In the genomic region with DNA sequence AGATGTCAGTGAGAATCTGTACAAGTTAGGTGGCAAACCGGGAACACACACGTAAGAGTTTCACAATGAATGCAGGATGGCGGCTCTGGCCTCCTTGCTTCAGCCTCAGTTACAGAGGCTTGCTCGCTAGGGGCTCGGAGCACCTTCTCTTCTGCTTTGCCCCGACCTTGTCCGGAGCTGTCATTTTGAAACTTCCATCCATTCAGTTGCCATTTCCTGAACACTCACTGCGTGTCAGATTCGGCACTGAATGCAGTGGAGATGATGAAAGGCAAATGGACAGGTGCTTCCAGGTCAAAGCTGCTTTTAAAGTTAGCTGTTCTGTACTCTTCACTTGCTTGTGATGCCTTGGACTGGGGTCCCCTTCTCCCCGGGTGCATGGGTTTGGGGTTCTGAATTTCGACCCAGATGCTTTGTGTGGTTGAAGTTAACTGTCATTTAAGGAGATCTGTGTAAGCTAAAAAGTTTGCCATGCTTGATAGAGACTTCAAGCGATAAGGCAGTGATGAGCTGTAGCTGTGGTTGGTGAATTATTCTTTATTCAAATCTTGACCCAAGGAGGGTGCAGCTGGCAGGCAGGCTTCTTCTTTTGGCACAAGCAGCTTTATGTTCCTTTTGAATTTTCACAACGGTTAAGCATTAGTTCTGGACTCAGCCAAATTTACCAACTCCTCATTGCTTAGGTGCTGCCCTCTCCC, we compare ENCODE assay signal across 18 mouse cellular contexts. TPM values are rescaled to one million over a fixed set of nuclear protein-coding genes. Genes with fewer than 3 reads are reported as not detected.
DNase-seq lines count a peak whose midpoint lies in the region; ATAC-seq and TF ChIP-seq lines count a peak whose summit lies in the region.
"Had no signal": no experiment of that assay in that cellular context is flagged by ENCODE, and none has a peak within 500 bp of the region (broad histone marks: within the 10 kb centered on the region; RNA-seq: fewer than 3 reads in every experiment).

No protein-coding gene starts in this region.

- H3K27ac ChIP-seq in heart, embryonic 13.5 days (replicated peaks), result peak overlapping the region; percentile 82
- H3K27ac ChIP-seq in bone marrow, adult 2 months (ENCODE audit: control insufficient read depth, insufficient read depth, low read depth, low read length, poor library complexity), result peak overlapping the region; percentile 63
- peak overlapping the region; percentile 79 for H3K27ac ChIP-seq in heart, postnatal 0 days (ENCODE audit: low read depth)
- H3K27ac ChIP-seq in small intestine, adult 2 months (ENCODE audit: insufficient read depth, low read depth, low read length), result peak overlapping the region; percentile 2; the same call in 1 of the 2 replicates
- H3K27ac ChIP-seq: embryonic facial prominence, embryonic 13.5 days; hindbrain, embryonic 14.5 days; midbrain, embryonic 15.5 days had no signal

- intact Hi-C loops in heart, postnatal 25 days (cut with DNase I), result loop anchor here (5.0 kb wide), 1 partner anchor 40 kb away; a partner anchor contains a TSS
- intact Hi-C loops in left cerebral cortex, postnatal 10 days (cut with DNase I), result no loop called here

- WGBS in heart, embryonic 13.5 days, result 69% methylated on average over 13 of the region's 13 CpGs
- WGBS in bone marrow, adult 2 months, result 25% methylated on average over 13 of the region's 13 CpGs
- 57% methylated on average over 13 of the region's 13 CpGs for WGBS in heart, postnatal 0 days
- whole genome bisulfite sequencing in small intestine, adult 2 months, result 75% methylated on average over 13 of the region's 13 CpGs

- TF ChIP-seq EP300 in heart, postnatal 0 days (IDR thresholded peaks at IDR 0.05; ENCODE audit: low read depth), result no peak

- peak overlapping the region; percentile 47 for H3K4me2 ChIP-seq in heart, embryonic 13.5 days
- peak overlapping the region; percentile 10; the same call in 1 of the 2 replicates for H3K4me2 ChIP-seq in heart, postnatal 0 days (ENCODE audit: low read depth, low read length)
- H3K4me2 ChIP-seq: embryonic facial prominence, embryonic 13.5 days; hindbrain, embryonic 14.5 days; midbrain, embryonic 15.5 days had no signal

- H3K9me3 ChIP-seq in heart, embryonic 13.5 days, result no peaks in the 10 kb centered on the region
- no peaks in the 10 kb centered on the region for H3K9me3 ChIP-seq in heart, postnatal 0 days (replicated peaks; ENCODE audit: control insufficient read depth, low read length)
- H3K9me3 ChIP-seq: embryonic facial prominence, embryonic 13.5 days; midbrain, embryonic 15.5 days had no signal

- DNase-seq in heart, postnatal 25 days (ENCODE audit: low spot score), result no peak
- no peak for DNase-seq in heart, postnatal 0 days (ENCODE audit: low spot score)
- no peak for DNase-seq in right cerebral cortex, postnatal 25 days
- DNase-seq in left cerebral cortex, postnatal 10 days (ENCODE audit: extremely low spot score in 1 of 2, low spot score in 2 of 2), result no peak
- DNase-seq: adrenal gland, postnatal 10 days; cerebellum, adult 8-10 months; kidney, adult 18-20 months; kidney, postnatal 14 days; layer of hippocampus, adult 9-11 months; lung, adult 2 months; right cerebral cortex, adult 18-20 months had no signal

- ATAC-seq in heart, embryonic 13.5 days (ENCODE audit: extremely low read depth, insufficient number of reproducible peaks, low FRiP score, low TSS enrichment), result no peak
- no peak for ATAC-seq in heart, postnatal 0 days (ENCODE audit: insufficient read depth, low read depth)
- ATAC-seq: forebrain, embryonic 16.5 days; midbrain, embryonic 15.5 days had no signal

- TF ChIP-seq CTCF in bone marrow, adult 2 months (IDR thresholded peaks at IDR 0.05; ENCODE audit: control insufficient read depth, insufficient read depth, low read length), result no peak
- TF ChIP-seq CTCF in heart, postnatal 0 days (IDR thresholded peaks at IDR 0.05; ENCODE audit: low read depth), result no peak
- no peak for TF ChIP-seq CTCF in small intestine, adult 2 months (IDR thresholded peaks at IDR 0.05; ENCODE audit: extremely low read depth, insufficient read length, insufficient replicate concordance, low read depth, low read length)

- no peak for TF ChIP-seq POLR2A in bone marrow, adult 2 months (IDR thresholded peaks at IDR 0.05; ENCODE audit: borderline replicate concordance, control insufficient read depth, low read depth, low read length)
- TF ChIP-seq POLR2A in small intestine, adult 2 months (IDR thresholded peaks at IDR 0.05; ENCODE audit: low read depth, low read length), result no peak

- peak overlapping the region; percentile 55 for H3K9ac ChIP-seq in heart, embryonic 13.5 days
- H3K9ac ChIP-seq in heart, postnatal 0 days (replicated peaks; ENCODE audit: low read depth, low read length), result no peak overlapping the region
- H3K9ac ChIP-seq: embryonic facial prominence, embryonic 13.5 days; hindbrain, embryonic 14.5 days; midbrain, embryonic 15.5 days had no signal

- 0 out of 2 replicates have a peak overlapping the region, but pooled peaks have one; percentile 9 for H3K4me3 ChIP-seq in heart, embryonic 13.5 days
- H3K4me3 ChIP-seq in bone marrow, adult 2 months (replicated peaks; ENCODE audit: control insufficient read depth, low read depth, low read length), result peak overlapping the region; percentile 21
- no peak overlapping the region for H3K4me3 ChIP-seq in heart, postnatal 0 days (ENCODE audit: low read depth, low read length)
- no peak overlapping the region for H3K4me3 ChIP-seq in small intestine, adult 2 months (ENCODE audit: low read depth, low read length)
- H3K4me3 ChIP-seq: embryonic facial prominence, embryonic 13.5 days; midbrain, embryonic 15.5 days had no signal

- H3K36me3 ChIP-seq in heart, embryonic 13.5 days, result no peaks in the 10 kb centered on the region
- no peaks in the 10 kb centered on the region for H3K36me3 ChIP-seq in heart, postnatal 0 days (replicated peaks; ENCODE audit: control insufficient read depth, insufficient read depth, low read length)
- H3K36me3 ChIP-seq in small intestine, adult 2 months (ENCODE audit: control insufficient read depth, insufficient read depth, low read length), result no peaks in the 10 kb centered on the region
- H3K36me3 ChIP-seq: embryonic facial prominence, embryonic 13.5 days; midbrain, embryonic 15.5 days had no signal

- peaks cover 77% of the 10 kb centered on the region for H3K4me1 ChIP-seq in heart, embryonic 13.5 days
- peaks cover 8% of the 10 kb centered on the region for H3K4me1 ChIP-seq in bone marrow, adult 2 months (ENCODE audit: control insufficient read depth, insufficient read depth, low read length)
- peaks cover 66% of the 10 kb centered on the region for H3K4me1 ChIP-seq in heart, postnatal 0 days (ENCODE audit: control insufficient read depth, insufficient read depth)
- peaks cover 2% of the 10 kb centered on the region; the same call in 1 of the 2 replicates for H3K4me1 ChIP-seq in small intestine, adult 2 months (ENCODE audit: control insufficient read depth, insufficient read depth, insufficient read length, low read length)
- H3K4me1 ChIP-seq: midbrain, embryonic 15.5 days had no signal

- no peaks in the 10 kb centered on the region for H3K27me3 ChIP-seq in heart, embryonic 13.5 days (replicated peaks)
- no peaks in the 10 kb centered on the region for H3K27me3 ChIP-seq in heart, postnatal 0 days (ENCODE audit: control insufficient read depth, insufficient read depth, low read length)
- no peaks in the 10 kb centered on the region for H3K27me3 ChIP-seq in small intestine, adult 2 months (ENCODE audit: control insufficient read depth, insufficient read depth, low read length)
- H3K27me3 ChIP-seq: embryonic facial prominence, embryonic 13.5 days; midbrain, embryonic 15.5 days had no signal

RNA-seq across cellular contexts. Expression of a gene that starts 41.2 kb away (rescaled TPM):
- polyA plus RNA-seq in heart, embryonic 13.5 days (2015; fragmentation: Nextera tagmentation; extraction: Ambion mirVana), result 28.1 and 30.9 TPM in 2 replicates
- 10 to 100 TPM; 12.1 to 15.2 TPM for total RNA-seq in heart, postnatal 25 days (2021)
- 10.8 and 31.0 TPM in 2 replicates for polyA plus RNA-seq in bone marrow, adult 2 months (2011; ENCODE audit: insufficient read depth, insufficient read length, low replicate concordance, missing spikeins)
- total RNA-seq in heart, postnatal 0 days (2014; rRNA removed; ENCODE audit: low replicate concordance), result 43.0 and 55.2 TPM in 2 replicates
- 17.7 and 19.2 TPM in 2 replicates for polyA plus RNA-seq in heart, postnatal 0 days (2015; fragmentation: Nextera tagmentation; extraction: Ambion mirVana)
- 3.6 and 7.7 TPM in 2 replicates for polyA plus RNA-seq in small intestine, adult 2 months (2012; rRNA removed)
- total RNA-seq in left cerebral cortex, postnatal 10 days (2021), result 10 to 100 TPM in 1 of 2 experiments, 1 to 10 TPM in 1; 8.7 to 12.0 TPM

Comparison
In these comparisons a context has a peak if more than half of its experiments do, and no peak if none do; other contexts are left out.
1. H3K4me3 ChIP-seq: peak in heart, embryonic 13.5 days (single experiment) and bone marrow, adult 2 months (single experiment); none in heart, postnatal 0 days (single experiment) and small intestine, adult 2 months (single experiment).
2. H3K27ac ChIP-seq: peak in every context shown above with its lines; median percentile 82 in heart, embryonic 13.5 days; 79 in heart, postnatal 0 days; 63 in bone marrow, adult 2 months; 2 in small intestine, adult 2 months.